Mouse (Mus musculus) left cerebral cortex, adult 8-10 months (tissue): Measurements from ENCODE around the gene Best1. TPM values are rescaled to one million over a fixed set of nuclear protein-coding genes. Genes with fewer than 3 reads are reported as not detected.

Experiments used
- DNase-seq, 2 experiments: peaks; one replicate each; pipeline ENCODE4 v3.0.0; 2022; ENCODE audit warnings: low spot score in 2 of 2
- total RNA-seq, 4 experiments: library from RNA; stranded (reverse); gene quantifications; 2 replicates each; pipeline ENCODE4 v1.2.4; 2022

Best1 gene
- total RNA-seq, 4 experiments from 2014 or later: 1.1 to 2.3 (median 1.2) TPM

GRCm38 (mm10) chr19:9966096-9966867, 35.2 kb downstream of the Best1 start:
- no peak for DNase-seq

- DNase-seq: no peak
Measured at GRCm38 (mm10) chr19:9964205-9964916, 37.1 kb downstream of the Best1 start.

- DNase-seq: no peak
Measured at GRCm38 (mm10) chr19:9960769-9961168, 40.7 kb downstream of the Best1 start.

GRCm38 (mm10) chr19:9957965-9958364, 43.5 kb downstream of the Best1 start:
- no peak for DNase-seq

- no peak for DNase-seq
Measured at GRCm38 (mm10) chr19:9956624-9957388, 44.6 kb downstream of the Best1 start.

DNA sequence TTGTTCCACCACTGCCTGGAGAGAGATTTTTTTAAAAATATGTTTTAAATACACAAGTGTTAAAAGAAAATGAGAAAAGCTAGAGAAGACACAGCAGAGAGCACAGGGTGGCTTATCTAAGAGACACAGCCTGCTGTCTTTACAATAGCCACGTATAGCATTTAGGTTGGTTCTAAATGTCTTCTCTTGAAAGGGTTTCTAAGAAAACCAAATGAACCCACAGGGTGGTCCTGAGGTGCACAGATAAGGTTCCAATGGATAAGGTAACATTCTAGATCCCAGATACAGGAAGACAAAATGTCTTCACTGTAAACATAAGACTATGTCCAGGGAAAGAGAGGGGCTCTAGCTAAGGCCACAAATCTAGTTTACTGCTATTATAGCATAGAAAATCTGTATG, 46.0 kb downstream of the Best1 start:
- no peak for DNase-seq

DNA sequence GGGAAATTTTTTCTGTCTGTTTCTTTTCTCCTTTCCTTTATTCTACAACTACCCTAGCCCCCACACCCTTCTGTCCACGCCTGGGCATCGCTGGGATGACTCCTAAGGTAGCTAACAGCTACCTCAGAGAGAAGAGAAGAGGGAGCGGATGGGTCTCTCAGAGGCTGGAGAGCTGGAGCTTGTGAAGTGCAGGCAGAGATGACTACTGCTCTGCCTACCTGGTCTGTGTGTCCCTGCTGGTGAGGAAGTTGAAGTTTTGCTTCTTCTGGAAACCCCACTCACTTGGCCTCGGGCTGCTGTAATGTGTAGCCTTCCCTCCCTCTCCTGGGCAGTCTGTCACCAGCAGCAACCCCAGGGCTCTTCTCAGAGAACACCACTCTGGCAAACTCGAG, 46.6 kb downstream of the Best1 start:
- DNase-seq: no peak

- peak in 1 of 2 experiments; percentile 76 for DNase-seq
Measured at GRCm38 (mm10) chr19:9954055-9954810, 47.2 kb downstream of the Best1 start.

DNA sequence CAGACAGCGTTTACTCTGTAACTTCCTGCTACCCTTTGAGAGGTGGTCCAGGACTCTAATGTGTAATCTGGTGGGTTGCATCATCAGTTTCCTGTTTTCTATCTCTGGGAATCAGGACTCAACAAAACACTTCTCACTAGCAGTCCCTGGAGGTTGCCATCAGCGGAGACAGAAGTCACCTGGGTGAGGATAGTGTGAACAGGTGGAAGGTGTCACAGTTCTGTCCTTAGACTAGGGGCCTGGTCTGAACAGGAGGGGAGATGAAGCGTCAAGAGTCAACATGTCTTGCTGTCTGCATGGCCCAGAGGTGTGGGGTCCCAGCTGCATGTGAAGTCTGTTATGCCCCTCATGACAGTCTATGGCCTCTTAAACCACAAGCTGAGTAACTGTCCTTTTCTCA, 48.5 kb downstream of the Best1 start:
- DNase-seq: no peak

- no peak for DNase-seq
Measured at GRCm38 (mm10) chr19:9952390-9952789, 49.0 kb downstream of the Best1 start.

DNA sequence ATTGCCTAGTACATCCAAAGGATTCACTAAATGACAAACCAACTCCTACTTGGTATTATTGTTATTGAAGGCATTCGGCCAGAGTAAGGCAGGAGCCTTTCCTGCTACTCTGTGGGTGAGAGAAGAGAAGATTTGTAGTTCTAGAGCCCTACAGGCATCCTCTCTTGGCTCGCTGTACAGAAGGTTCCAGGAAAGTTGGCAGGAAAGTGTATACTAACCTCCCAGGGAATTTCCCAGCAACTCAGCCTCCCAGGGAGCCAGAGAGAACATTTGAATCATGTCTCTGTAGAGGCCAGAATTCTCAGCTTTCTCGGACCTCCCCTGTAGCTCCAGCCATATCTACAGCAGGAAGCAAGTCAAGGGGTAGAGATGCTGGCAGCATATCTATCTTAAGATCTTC, 54.4 kb downstream of the Best1 start:
- no peak for DNase-seq

GRCm38 (mm10) chr19:9945800-9946564, 55.5 kb downstream of the Best1 start:
- DNase-seq: no peak

DNA sequence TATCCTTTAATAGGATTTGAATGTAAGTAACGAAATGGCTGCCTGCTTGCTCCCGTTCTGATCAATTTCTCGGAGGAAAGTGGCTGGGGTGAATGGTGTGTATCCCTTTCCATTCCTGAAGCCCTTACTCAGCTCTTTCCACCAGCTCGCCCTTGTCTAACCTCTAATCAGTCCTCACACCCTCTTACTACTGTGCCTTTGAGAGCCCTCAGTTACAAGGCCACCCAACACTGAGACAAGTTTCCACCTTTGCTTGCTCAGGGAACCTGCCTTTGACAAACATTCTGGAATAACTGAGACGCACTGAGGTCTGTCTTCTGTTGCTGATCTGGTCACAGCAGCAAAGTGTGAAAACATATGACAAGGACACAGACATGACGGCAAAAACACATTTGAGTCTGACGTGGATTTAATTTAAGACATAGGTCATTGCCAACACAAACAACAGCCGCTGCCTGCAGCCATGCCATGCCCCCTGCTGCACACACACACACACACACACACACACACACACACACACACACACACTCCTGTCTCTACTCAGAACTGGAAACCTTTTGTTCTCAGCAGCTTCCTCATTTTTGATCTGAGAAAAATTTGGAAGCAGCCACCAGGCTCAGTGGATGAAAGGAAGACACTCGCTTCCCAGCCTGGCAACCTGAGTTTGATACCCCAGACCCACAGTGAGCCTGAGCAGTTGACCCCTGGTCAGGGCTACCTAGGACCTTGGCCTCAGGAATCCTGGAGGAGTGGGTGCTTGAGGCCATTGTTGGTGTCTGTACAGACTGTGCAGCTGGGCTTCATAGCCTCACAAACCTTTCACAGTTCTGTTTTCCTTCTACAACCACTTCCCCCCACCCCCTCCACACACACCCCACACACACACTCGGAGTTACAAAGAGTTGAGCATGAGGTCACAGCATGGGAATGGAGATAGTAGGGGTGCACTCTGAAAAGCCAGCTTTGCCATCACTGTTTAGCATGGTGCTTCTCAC, 58.6 kb downstream of the Best1 start:
- DNase-seq: no peak

- DNase-seq: no peak
Measured at GRCm38 (mm10) chr19:9941809-9942208, 59.6 kb downstream of the Best1 start.

DNA sequence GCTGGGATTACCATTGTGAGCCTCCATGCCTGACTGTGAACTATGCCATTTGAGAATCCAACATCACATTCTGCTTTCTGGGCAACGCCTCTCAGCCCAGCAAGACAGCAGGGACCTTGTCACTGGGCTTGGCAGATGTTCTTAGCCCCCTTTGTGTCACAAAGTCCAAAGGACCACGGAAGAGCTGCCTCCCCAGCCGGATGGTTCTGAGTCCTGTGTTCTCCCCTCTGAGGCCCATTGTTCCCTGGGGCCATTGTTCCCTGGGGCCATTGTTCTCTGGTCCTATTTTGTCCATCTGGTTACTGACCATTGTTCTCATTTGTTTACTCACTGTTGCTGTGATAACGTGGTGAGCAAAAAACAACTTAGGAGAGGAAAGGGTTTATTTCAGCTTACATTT, 60.5 kb downstream of the Best1 start:
- no peak for DNase-seq

GRCm38 (mm10) chr19:9939841-9940240, 61.6 kb downstream of the Best1 start:
- no peak for DNase-seq

- DNase-seq: no peak
Measured at GRCm38 (mm10) chr19:9938824-9939303, 62.6 kb downstream of the Best1 start.

DNA sequence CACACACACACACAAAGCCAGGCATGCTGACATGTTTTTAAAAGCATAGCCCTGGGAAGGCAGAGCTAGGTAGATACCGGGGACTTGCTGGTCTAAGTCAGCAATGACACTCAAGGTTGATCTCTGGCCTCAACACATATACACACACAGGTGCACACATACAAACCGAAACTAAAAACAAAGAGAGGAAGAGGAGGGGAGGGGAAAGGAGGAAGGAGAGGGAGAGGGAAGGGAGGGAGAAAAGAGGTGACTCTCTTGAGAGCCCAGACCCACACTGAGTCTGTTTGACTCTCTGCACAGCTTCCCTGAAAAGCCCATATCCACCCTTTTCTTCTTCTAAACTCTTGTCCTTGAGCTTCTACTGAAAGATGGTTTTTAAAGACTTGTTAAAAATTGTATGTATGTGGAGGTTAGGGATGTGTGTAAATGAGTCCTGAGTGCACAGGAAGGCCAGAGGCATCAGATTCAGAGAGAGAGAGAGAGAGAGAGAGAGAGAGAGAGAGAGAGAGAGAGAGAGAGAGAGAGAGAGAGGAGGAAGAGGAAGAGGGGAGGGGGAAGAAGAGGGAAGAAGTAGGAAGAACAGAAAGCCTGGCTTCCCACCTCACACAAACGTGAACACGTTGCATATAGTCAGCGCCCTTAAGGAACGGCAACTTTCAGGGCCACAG, 63.1 kb downstream of the Best1 start:
- no peak for DNase-seq

DNA sequence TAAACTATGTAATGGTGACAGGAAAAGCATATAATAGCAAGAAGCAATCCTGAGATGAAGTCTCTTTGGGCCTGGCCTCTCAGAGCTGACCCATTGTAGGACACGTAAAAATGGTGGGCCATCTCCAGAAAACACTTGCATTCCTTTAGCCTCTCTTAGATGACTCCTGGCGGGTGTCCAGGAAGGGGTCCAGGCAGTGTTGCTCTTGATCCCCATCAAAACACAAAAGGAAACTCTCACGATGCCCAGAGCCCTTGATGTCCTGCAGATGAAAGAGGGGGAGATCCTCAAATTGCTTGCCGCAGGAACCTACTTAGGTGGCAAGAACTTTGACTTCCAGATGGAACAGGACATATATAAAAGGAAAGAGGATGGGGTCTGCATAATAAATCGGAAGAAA, 64.0 kb downstream of the Best1 start:
- DNase-seq: no peak
